In genomic region chr4:155220213-155221100, GRCm38 (mm10) we compare ENCODE assay signal across 8 mouse cellular contexts. TPM values are rescaled to one million over a fixed set of nuclear protein-coding genes. Genes with fewer than 3 reads are reported as not detected.
DNase-seq lines count a peak whose midpoint lies in the region; ATAC-seq and TF ChIP-seq lines count a peak whose summit lies in the region.

No protein-coding gene starts in this region.

- no peak for ATAC-seq in kidney, embryonic 15.5 days (replicated peaks; ENCODE audit: low FRiP score)
- ATAC-seq in hindbrain, embryonic 14.5 days (ENCODE audit: low FRiP score): no peak
- ATAC-seq in midbrain, embryonic 13.5 days: no peak

- H3K9ac ChIP-seq in kidney, embryonic 15.5 days: peak overlapping the region; percentile 94
- H3K9ac ChIP-seq in hindbrain, embryonic 14.5 days: peak overlapping the region; percentile 94
- peak overlapping the region; percentile 97 for H3K9ac ChIP-seq in midbrain, embryonic 13.5 days (replicated peaks)

- no peaks in the 10 kb centered on the region for H3K36me3 ChIP-seq in kidney, embryonic 15.5 days
- H3K36me3 ChIP-seq in E14TG2a.4 (ENCODE audit: insufficient read depth, low read length): peaks cover 61% of the 10 kb centered on the region
- H3K36me3 ChIP-seq in hindbrain, embryonic 14.5 days (replicated peaks; ENCODE audit: control insufficient read depth, insufficient read depth): no peaks in the 10 kb centered on the region
- no peaks in the 10 kb centered on the region for H3K36me3 ChIP-seq in midbrain, embryonic 13.5 days

- H3K4me1 ChIP-seq in kidney, embryonic 15.5 days: peaks cover 73% of the 10 kb centered on the region
- peaks cover 69% of the 10 kb centered on the region for H3K4me1 ChIP-seq in E14TG2a.4 (replicated peaks; ENCODE audit: low read depth, low read length)
- peaks cover 38% of the 10 kb centered on the region for H3K4me1 ChIP-seq in brown adipose tissue, adult 24 weeks (ENCODE audit: control insufficient read depth, insufficient read depth, insufficient read length, low read length)
- peaks cover 64% of the 10 kb centered on the region for H3K4me1 ChIP-seq in hindbrain, embryonic 14.5 days (replicated peaks; ENCODE audit: control insufficient read depth, insufficient read depth, low read length)
- H3K4me1 ChIP-seq in midbrain, embryonic 13.5 days (replicated peaks): peaks cover 68% of the 10 kb centered on the region

- H3K27me3 ChIP-seq in kidney, embryonic 15.5 days: no peaks in the 10 kb centered on the region
- peaks cover 35% of the 10 kb centered on the region for H3K27me3 ChIP-seq in E14TG2a.4 (ENCODE audit: insufficient read depth, low read length)
- H3K27me3 ChIP-seq in hindbrain, embryonic 14.5 days (ENCODE audit: control insufficient read depth, insufficient read depth, low read length): no peaks in the 10 kb centered on the region
- H3K27me3 ChIP-seq in midbrain, embryonic 13.5 days: peaks cover 3% of the 10 kb centered on the region; the same call in 1 of the 2 replicates

- H3K4me2 ChIP-seq in kidney, embryonic 15.5 days: peak overlapping the region; percentile 94
- H3K4me2 ChIP-seq in hindbrain, embryonic 14.5 days (replicated peaks): peak overlapping the region; percentile 100
- H3K4me2 ChIP-seq in midbrain, embryonic 13.5 days (replicated peaks): peak overlapping the region; percentile 98

- H3K9me3 ChIP-seq in kidney, embryonic 15.5 days (replicated peaks): no peaks in the 10 kb centered on the region
- H3K9me3 ChIP-seq in E14TG2a.4 (ENCODE audit: low read length): no peaks in the 10 kb centered on the region
- H3K9me3 ChIP-seq in hindbrain, embryonic 14.5 days (ENCODE audit: control insufficient read depth, low read length): no peaks in the 10 kb centered on the region
- no peaks in the 10 kb centered on the region for H3K9me3 ChIP-seq in midbrain, embryonic 13.5 days

- H3K27ac ChIP-seq in kidney, embryonic 15.5 days: peak overlapping the region; percentile 42
- peak overlapping the region; percentile 85 for H3K27ac ChIP-seq in brown adipose tissue, adult 24 weeks (replicated peaks; ENCODE audit: low read depth, low read length)
- H3K27ac ChIP-seq in hindbrain, embryonic 14.5 days: peak overlapping the region; percentile 85
- H3K27ac ChIP-seq in midbrain, embryonic 13.5 days: peak overlapping the region; percentile 51

- WGBS in kidney, embryonic 15.5 days: 5% methylated on average over 14 of the region's 14 CpGs
- 4% methylated on average over 14 of the region's 14 CpGs for WGBS in hindbrain, embryonic 14.5 days
- 8% methylated on average over 14 of the region's 14 CpGs for WGBS in midbrain, embryonic 13.5 days

- no peak for DNase-seq in kidney, adult 11 months
- peak; percentile 47 for DNase-seq in hindbrain, embryonic 14.5 days (ENCODE audit: low spot score)
- no peak for DNase-seq in urinary bladder, adult 18-20 months (ENCODE audit: low spot score in 2 of 2)
- no peak for DNase-seq in left cerebral cortex, postnatal 25 days (ENCODE audit: low spot score in 2 of 2)

- peak overlapping the region; percentile 83 for H3K4me3 ChIP-seq in kidney, embryonic 15.5 days (replicated peaks)
- H3K4me3 ChIP-seq in E14TG2a.4 (replicated peaks; ENCODE audit: low read length): peak overlapping the region; percentile 84
- H3K4me3 ChIP-seq in brown adipose tissue, adult 24 weeks (ENCODE audit: insufficient read depth, low read depth, low read length): peak overlapping the region; percentile 73
- H3K4me3 ChIP-seq in hindbrain, embryonic 14.5 days (replicated peaks; ENCODE audit: low read length): peak overlapping the region; percentile 91
- H3K4me3 ChIP-seq in midbrain, embryonic 13.5 days (replicated peaks): peak overlapping the region; percentile 93

- intact Hi-C loops in left cerebral cortex, postnatal 25 days (cut with DNase I): loop anchor here (2.0 kb wide), 2 partner anchors 48 to 70 kb away; no protein-coding TSS in a partner anchor

- no peak for TF ChIP-seq CTCF in E14TG2a.4 (conservative IDR thresholded peaks at IDR 0.05; ENCODE audit: low read length)

RNA-seq across cellular contexts. Expression of gene Ski, which starts 1.9 kb away (rescaled TPM):
- polyA plus RNA-seq in kidney, embryonic 15.5 days (2015; fragmentation: Nextera tagmentation; extraction: Ambion mirVana): 14.7 and 16.9 TPM in 2 replicates
- 18.9 and 20.2 TPM in 2 replicates for polyA plus RNA-seq in brown adipose tissue, adult 24 weeks (2012; ENCODE audit: insufficient read depth, insufficient read length, missing spikeins)
- polyA plus RNA-seq in hindbrain, embryonic 14.5 days (2014; fragmentation: Nextera tagmentation; extraction: Ambion mirVana): 15.1 and 15.6 TPM in 2 replicates
- polyA plus RNA-seq in midbrain, embryonic 13.5 days (2015; fragmentation: Nextera tagmentation; extraction: Ambion mirVana): 9.3 and 9.9 TPM in 2 replicates
- total RNA-seq in left cerebral cortex, postnatal 25 days (2021): 100 to 1,000 TPM; 111 to 112 TPM

RNA-seq across cellular contexts. Expression of gene Faap20, which starts 29.1 kb away (rescaled TPM):
- polyA plus RNA-seq in kidney, embryonic 15.5 days (2015; fragmentation: Nextera tagmentation; extraction: Ambion mirVana): 66.2 and 68.8 TPM in 2 replicates
- polyA plus RNA-seq in brown adipose tissue, adult 24 weeks (2012; ENCODE audit: insufficient read depth, insufficient read length, missing spikeins): 18.7 and 21.7 TPM in 2 replicates
- 69.0 and 76.0 TPM in 2 replicates for polyA plus RNA-seq in hindbrain, embryonic 14.5 days (2014; fragmentation: Nextera tagmentation; extraction: Ambion mirVana)
- 91.2 and 92.7 TPM in 2 replicates for polyA plus RNA-seq in midbrain, embryonic 13.5 days (2015; fragmentation: Nextera tagmentation; extraction: Ambion mirVana)
- 10 to 100 TPM; 24.2 to 27.3 TPM for total RNA-seq in left cerebral cortex, postnatal 25 days (2021)
